Mouse (Mus musculus): ENCODE data around the gene Vmn1r41.

Gene Vmn1r41

DNA sequence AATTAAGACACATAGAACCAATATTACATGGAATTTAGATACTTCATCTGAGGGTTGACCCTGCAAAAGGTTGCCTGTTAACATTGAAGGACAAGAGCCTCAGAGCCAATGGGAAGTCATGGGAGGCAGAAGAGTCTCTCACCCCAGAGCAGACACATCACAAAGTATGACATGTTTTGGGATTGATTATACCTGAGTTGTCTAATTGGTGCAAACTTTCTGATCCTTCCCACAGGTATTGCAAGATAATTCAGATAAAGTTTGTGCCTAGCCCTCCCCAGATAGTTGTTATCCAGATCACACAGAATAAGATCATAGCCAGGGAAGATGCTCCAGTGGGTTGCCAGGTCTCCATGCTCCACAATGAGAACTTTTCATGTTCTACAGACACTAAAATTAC lies at the start of gene Vmn1r41:
TSS of gene Vmn1r41 (plus strand) at position 301 of the 400 bp plus-strand sequence.
- DNase-seq (ENCODE audit: low spot score): no peak

DNA sequence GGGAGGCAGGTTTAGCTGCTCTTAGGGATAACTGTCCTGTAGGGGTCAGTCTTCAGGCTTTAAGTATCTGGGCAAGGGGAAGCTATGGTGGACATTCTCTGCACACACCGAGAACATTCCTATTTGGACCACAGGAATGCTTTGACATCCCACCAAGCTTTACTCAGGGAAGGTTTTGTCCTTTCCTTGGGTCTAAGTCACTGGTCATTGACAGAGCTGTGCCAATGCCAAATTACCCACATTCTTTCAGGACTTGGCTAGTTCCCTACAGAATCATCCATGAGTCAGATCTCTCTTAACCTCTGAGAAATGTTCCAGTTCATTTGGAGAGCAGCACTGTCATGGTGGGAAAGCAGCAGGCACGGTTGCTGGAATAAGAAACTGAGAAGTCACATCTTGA lies 33.9 kb upstream of the Vmn1r41 start:
- no peak for DNase-seq (ENCODE audit: low spot score)

DNA sequence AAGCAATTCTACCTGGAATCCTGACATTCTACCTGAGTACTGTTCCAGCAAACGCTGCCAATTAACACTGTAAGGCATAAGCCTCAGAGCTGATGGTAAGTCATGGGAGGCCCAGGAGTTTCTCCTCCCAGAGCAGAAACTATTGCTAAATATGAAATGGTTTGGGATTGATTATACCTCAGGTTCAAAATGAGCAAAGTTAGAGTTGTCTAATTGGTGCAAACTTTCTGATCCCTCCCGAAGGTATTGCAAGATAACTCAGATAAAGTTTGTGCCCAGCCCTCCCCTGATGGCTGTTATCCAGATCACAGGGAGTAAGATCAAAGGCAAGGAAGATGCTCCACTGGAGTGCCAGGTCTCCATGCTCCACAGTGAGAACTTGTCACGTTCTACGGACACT lies 33.3 kb upstream of the Vmn1r41 start, which contains the start of gene Vmn1r40:
TSS of gene Vmn1r40 (plus strand) at position 301 of the 400 bp plus-strand sequence.
- DNase-seq (ENCODE audit: low spot score): no peak

DNA sequence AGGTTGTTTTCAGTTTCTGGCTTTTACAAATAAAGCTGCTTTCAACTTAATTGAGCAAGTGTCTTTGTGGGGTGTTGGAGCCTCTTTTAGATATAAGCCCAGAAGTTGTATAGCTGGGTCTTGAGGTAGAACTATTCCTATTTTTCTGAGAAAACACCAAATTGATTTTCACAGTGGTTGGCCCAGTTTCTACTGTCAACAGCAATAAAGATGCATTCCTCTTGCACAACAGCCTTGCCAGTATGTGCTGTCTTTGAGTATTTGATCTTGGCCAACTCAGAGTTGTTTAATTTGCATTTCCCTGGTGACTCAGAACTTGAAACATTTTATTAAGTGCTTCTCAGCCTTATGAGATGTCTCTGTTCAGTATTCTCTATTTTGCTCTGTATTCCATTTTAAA lies 22.5 kb upstream of the Vmn1r41 start:
- DNase-seq (ENCODE audit: low spot score): no peak

DNA sequence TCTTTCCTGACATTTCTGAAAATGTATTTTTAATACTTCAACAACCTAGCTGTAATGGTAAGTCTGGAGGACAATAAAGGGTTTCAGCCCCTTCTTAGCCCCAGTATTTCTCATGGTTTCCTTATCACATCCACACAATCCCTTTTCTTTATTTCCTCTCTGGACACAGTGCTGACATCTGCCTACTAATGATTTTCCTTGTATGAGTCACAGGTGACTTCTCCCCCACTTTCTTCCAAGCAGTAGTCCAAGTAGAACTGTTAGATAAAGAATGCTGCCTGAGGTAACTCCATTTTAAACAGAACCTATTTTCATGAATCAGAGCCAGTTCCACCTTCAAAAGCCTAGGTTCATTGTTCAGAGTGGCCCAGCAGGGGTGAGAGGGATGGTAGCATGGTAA lies 2.2 kb downstream of the Vmn1r41 start:
- DNase-seq (ENCODE audit: low spot score): no peak

DNA sequence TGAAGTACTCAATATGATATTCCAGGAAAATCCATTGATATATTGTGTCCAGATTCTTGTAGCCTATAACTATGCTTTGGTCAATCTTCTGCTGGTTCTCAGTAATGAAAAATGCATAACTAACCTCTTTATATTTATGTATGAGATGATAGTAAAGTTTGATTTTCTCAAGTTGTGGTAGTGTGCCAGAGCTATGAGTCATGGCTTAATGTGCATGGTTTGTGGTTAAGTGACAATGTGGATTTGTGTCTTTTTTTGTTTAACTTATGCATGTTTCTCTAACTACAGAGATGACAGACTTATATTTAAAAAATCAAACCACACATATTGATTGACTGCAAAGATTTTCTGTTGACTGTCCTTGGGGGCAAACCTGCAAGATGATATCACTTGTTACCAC lies 49.7 kb downstream of the Vmn1r41 start:
- no peak for DNase-seq (ENCODE audit: low spot score)

Measured in left cerebral cortex, adult 11 months (tissue).